Mouse (Mus musculus) midbrain, embryonic 10.5 days (tissue): Measurements from ENCODE around the gene Nfatc4. TPM values are rescaled to one million over a fixed set of nuclear protein-coding genes. Genes with fewer than 3 reads are reported as not detected.

Experiments
- DNase-seq: peaks from one replicate; pipeline ENCODE4 v3.0.0-alpha.2; 2017; ENCODE audit warnings: low spot score
- H3K27ac ChIP-seq: fragments of 300-500 bp; sonication (generic); replicated peaks from 2 replicates; pipeline ENCODE4 v1.5.1; 2016; ENCODE audit warnings: mild to moderate bottlenecking
- H3K27me3 ChIP-seq: fragments of 300-500 bp; sonication (generic); 2 replicates; pipeline ENCODE4 v1.6.1; 2016; ENCODE audit warnings: low read depth, mild to moderate bottlenecking; ENCODE audit not compliant: poor library complexity, severe bottlenecking
- H3K36me3 ChIP-seq: fragments of 300-500 bp; sonication (generic); 2 replicates; pipeline ENCODE4 v1.6.1; 2016; ENCODE audit warnings: mild to moderate bottlenecking, moderate library complexity
- H3K4me1 ChIP-seq: fragments of 300-500 bp; sonication (generic); 2 replicates; pipeline ENCODE4 v1.6.1; 2016
- H3K4me3 ChIP-seq: fragments of 300-500 bp; sonication (generic); 2 replicates; pipeline ENCODE4 v1.5.1; 2016; ENCODE audit warnings: mild to moderate bottlenecking, moderate library complexity
- H3K9me3 ChIP-seq: fragments of 300-500 bp; sonication (generic); replicated peaks from 2 replicates; pipeline ENCODE4 v1.6.1; 2016; ENCODE audit warnings: mild to moderate bottlenecking
- WGBS: fragments of 180-500 bp; shearing (Covaris S2); methylation state at CpG from one replicate; pipeline ENCODE4 v1.1.7; 2016; 5-methylcytosine and 5-hydroxymethylcytosine counted together
- polyA plus RNA-seq: library from polyadenylated mRNA; unstranded; fragments of >200 nt; fragmentation: Nextera tagmentation; extraction: Ambion mirVana; gene quantifications from 2 replicates; pipeline ENCODE4 v1.2.1, GENCODE M21; 2016

Gene Nfatc4
- polyA plus RNA-seq, 1 experiment from 2014 or later: 24.6 TPM

- 0 out of 2 replicates have a peak overlapping the region, but pooled peaks have one; percentile 33 for H3K27ac ChIP-seq
- peaks cover 40% of the 10 kb centered on the region for H3K4me1 ChIP-seq
- H3K9me3 ChIP-seq: no peaks in the 10 kb centered on the region
- peaks cover 19% of the 10 kb centered on the region for H3K36me3 ChIP-seq
- no peak overlapping the region for H3K4me3 ChIP-seq
- H3K27me3 ChIP-seq: 0 out of 2 replicates have a peak, but pooled peaks cover 4% of the 10 kb centered on the region
- 93% methylated on average over 13 of the region's 13 CpGs for WGBS
- no peak for DNase-seq
Measured at GRCm38 (mm10) chr14:55883149-55883661, 60.3 kb downstream of the Nfatc4 start.

Other genes starting within 250 kb of the Nfatc4 start
- 0.14 and 0.25 TPM in 2 replicates for gene Fitm1, start 247.5 kb upstream of the Nfatc4 start, polyA plus RNA-seq
- gene Psme1, start 245.0 kb upstream of the Nfatc4 start, polyA plus RNA-seq: 88.7 and 97.9 TPM in 2 replicates
- gene Emc9, start 237.8 kb upstream of the Nfatc4 start, polyA plus RNA-seq: 7.9 and 8.0 TPM in 2 replicates
- gene Psme2, start 232.0 kb upstream of the Nfatc4 start, polyA plus RNA-seq: 171 and 184 TPM in 2 replicates
- gene Rnf31, start 231.4 kb upstream of the Nfatc4 start, polyA plus RNA-seq: 15.4 and 21.0 TPM in 2 replicates
- gene Irf9, start 219.6 kb upstream of the Nfatc4 start, polyA plus RNA-seq: 6.5 and 6.9 TPM in 2 replicates
- gene Rec8, start 205.1 kb upstream of the Nfatc4 start, polyA plus RNA-seq: 4.1 and 5.5 TPM in 2 replicates
- gene Ipo4, start 187.2 kb upstream of the Nfatc4 start, polyA plus RNA-seq: 94.1 and 100 TPM in 2 replicates
- 1.1 and 1.2 TPM in 2 replicates for gene Gm49378, start 185.2 kb upstream of the Nfatc4 start, polyA plus RNA-seq
- gene Tm9sf1, start 179.3 kb upstream of the Nfatc4 start, polyA plus RNA-seq: 74.7 and 77.1 TPM in 2 replicates
- 0.75 and 0.79 TPM in 2 replicates for gene Tssk4, start 173.0 kb upstream of the Nfatc4 start, polyA plus RNA-seq
- gene Mdp1, start 162.6 kb upstream of the Nfatc4 start, polyA plus RNA-seq: 65.3 and 72.9 TPM in 2 replicates
- gene Gmpr2, start 151.2 kb upstream of the Nfatc4 start, polyA plus RNA-seq: 63.5 and 65.0 TPM in 2 replicates
- 610 and 632 TPM in 2 replicates for gene Nedd8, start 151.0 kb upstream of the Nfatc4 start, polyA plus RNA-seq
- 70.5 and 74.5 TPM in 2 replicates for gene Tinf2, start 141.3 kb upstream of the Nfatc4 start, polyA plus RNA-seq
- gene Tgm1, start 109.2 kb upstream of the Nfatc4 start, polyA plus RNA-seq: 0.27 and 0.42 TPM in 2 replicates
- gene Rabggta, start 100.9 kb upstream of the Nfatc4 start, polyA plus RNA-seq: 30.1 and 34.4 TPM in 2 replicates
- gene Dhrs1, start 77.5 kb upstream of the Nfatc4 start, polyA plus RNA-seq: 67.6 and 71.2 TPM in 2 replicates
- 50.6 and 60.8 TPM in 2 replicates for gene Nop9, start 77.5 kb upstream of the Nfatc4 start, polyA plus RNA-seq
- 0.22 and 0.23 TPM in 2 replicates for gene Cideb, start 64.7 kb upstream of the Nfatc4 start, polyA plus RNA-seq
- 0.06 and 0.22 TPM in 2 replicates for gene Ltb4r2, start 61.7 kb upstream of the Nfatc4 start, polyA plus RNA-seq
- gene Ltb4r1, start 57.2 kb upstream of the Nfatc4 start, polyA plus RNA-seq: 0.25 and 0.30 TPM in 2 replicates
- 5.4 and 6.5 TPM in 2 replicates for gene Adcy4, start 39.0 kb upstream of the Nfatc4 start, polyA plus RNA-seq
- 6.9 and 7.1 TPM in 2 replicates for gene Ripk3, start 34.3 kb upstream of the Nfatc4 start, polyA plus RNA-seq
- gene Nynrin, start 30.9 kb downstream of the Nfatc4 start, polyA plus RNA-seq: 22.3 and 25.1 TPM in 2 replicates
- 0.14 and 0.16 TPM in 2 replicates for gene Cbln3, start 61.2 kb downstream of the Nfatc4 start, polyA plus RNA-seq
- 23.2 and 24.7 TPM in 2 replicates for gene Khnyn, start 61.8 kb downstream of the Nfatc4 start, polyA plus RNA-seq
- gene Sdr39u1, start 77.1 kb downstream of the Nfatc4 start, polyA plus RNA-seq: 27.5 and 31.5 TPM in 2 replicates
- not detected in 2 replicates for gene Cma1, start 121.5 kb downstream of the Nfatc4 start, polyA plus RNA-seq
- gene Cma2, start 127.8 kb downstream of the Nfatc4 start, polyA plus RNA-seq: not detected in 2 replicates
- not detected in 2 replicates for gene Mcpt1, start 194.8 kb downstream of the Nfatc4 start, polyA plus RNA-seq
- gene Mcpt9, start 207.4 kb downstream of the Nfatc4 start, polyA plus RNA-seq: not detected in 2 replicates
- not detected in 2 replicates for gene Mcpt2, start 218.9 kb downstream of the Nfatc4 start, polyA plus RNA-seq
- not detected in 2 replicates for gene Mcpt4, start 239.2 kb downstream of the Nfatc4 start, polyA plus RNA-seq